Mouse (Mus musculus) monocyte, adult 5-6 weeks (primary cell): ENCODE data around the gene Cep350. TPM values are rescaled to one million over a fixed set of nuclear protein-coding genes. Genes with fewer than 3 reads are reported as not detected.

Experiments
- ATAC-seq: fragments of 153-309, 156-312 bp; replicated peaks from 2 replicates; pipeline ENCODE4 v1.8.0; 2017; ENCODE audit warnings: mild to moderate bottlenecking; ENCODE audit not compliant: low TSS enrichment, insufficient number of reproducible peaks, severe bottlenecking, poor library complexity, low FRiP score
- total RNA-seq: library from RNA; stranded (forward); fragments of 200-1000, 200-491, 200-594 nt; gene quantifications from 3 replicates; pipeline ENCODE4 v1.2.3, GENCODE M21; 2017

Gene Cep350
- 70.9 to 115 TPM (median 84.4 TPM) in 3 replicates for total RNA-seq

- ATAC-seq = peak; percentile 97
Measured at GRCm38 (mm10) chr1:155973068-155973718, at the start of gene Cep350. TSS of gene Cep350 (minus strand) at chr1:155973255.

GRCm38 (mm10) chr1:156020402-156020801 lies 47.3 kb upstream of the Cep350 start:
- no peak for ATAC-seq

- ATAC-seq = no peak
Measured at GRCm38 (mm10) chr1:156019800-156020199, 46.7 kb upstream of the Cep350 start.

- ATAC-seq = no peak
Measured at GRCm38 (mm10) chr1:156009003-156009402, 35.9 kb upstream of the Cep350 start.

GRCm38 (mm10) chr1:156005906-156006305 lies 32.9 kb upstream of the Cep350 start:
- ATAC-seq = no peak

GRCm38 (mm10) chr1:156003201-156003935 lies 30.3 kb upstream of the Cep350 start:
- ATAC-seq = no peak

GRCm38 (mm10) chr1:156002366-156002765 lies 29.3 kb upstream of the Cep350 start:
- no peak for ATAC-seq

GRCm38 (mm10) chr1:155995612-155996011 lies 22.6 kb upstream of the Cep350 start:
- ATAC-seq = no peak

GRCm38 (mm10) chr1:155994524-155994923 lies 21.5 kb upstream of the Cep350 start:
- ATAC-seq = no peak

- ATAC-seq = no peak
Measured at GRCm38 (mm10) chr1:155990391-155990790, 17.3 kb upstream of the Cep350 start.

- ATAC-seq = no peak
Measured at GRCm38 (mm10) chr1:155989387-155989786, 16.3 kb upstream of the Cep350 start.

- no peak for ATAC-seq
Measured at GRCm38 (mm10) chr1:155987625-155988024, 14.6 kb upstream of the Cep350 start.

GRCm38 (mm10) chr1:155974931-155975330 lies 1.9 kb upstream of the Cep350 start:
- no peak for ATAC-seq

- ATAC-seq = no peak
Measured at GRCm38 (mm10) chr1:155973719-155974379, 794 bp upstream of the Cep350 start.

GRCm38 (mm10) chr1:155972146-155973067 lies 648 bp downstream of the Cep350 start:
- no peak for ATAC-seq

GRCm38 (mm10) chr1:155949170-155949569 lies 23.9 kb downstream of the Cep350 start:
- peak; percentile 73 for ATAC-seq

GRCm38 (mm10) chr1:155944361-155944760 lies 28.7 kb downstream of the Cep350 start:
- no peak for ATAC-seq

- no peak for ATAC-seq
Measured at GRCm38 (mm10) chr1:155937416-155937815, 35.6 kb downstream of the Cep350 start.

GRCm38 (mm10) chr1:155934702-155935101 lies 38.4 kb downstream of the Cep350 start:
- ATAC-seq = no peak
